Mouse (Mus musculus) thymus, postnatal 36 days (tissue): ENCODE data around the gene Vasp.

ENCODE experiments used
- DNase-seq, 2 experiments: peaks; one replicate each; pipeline ENCODE4 v3.0.0; 2022; ENCODE audit warnings: mixed read lengths in 2 of 2

Vasp gene

DNA sequence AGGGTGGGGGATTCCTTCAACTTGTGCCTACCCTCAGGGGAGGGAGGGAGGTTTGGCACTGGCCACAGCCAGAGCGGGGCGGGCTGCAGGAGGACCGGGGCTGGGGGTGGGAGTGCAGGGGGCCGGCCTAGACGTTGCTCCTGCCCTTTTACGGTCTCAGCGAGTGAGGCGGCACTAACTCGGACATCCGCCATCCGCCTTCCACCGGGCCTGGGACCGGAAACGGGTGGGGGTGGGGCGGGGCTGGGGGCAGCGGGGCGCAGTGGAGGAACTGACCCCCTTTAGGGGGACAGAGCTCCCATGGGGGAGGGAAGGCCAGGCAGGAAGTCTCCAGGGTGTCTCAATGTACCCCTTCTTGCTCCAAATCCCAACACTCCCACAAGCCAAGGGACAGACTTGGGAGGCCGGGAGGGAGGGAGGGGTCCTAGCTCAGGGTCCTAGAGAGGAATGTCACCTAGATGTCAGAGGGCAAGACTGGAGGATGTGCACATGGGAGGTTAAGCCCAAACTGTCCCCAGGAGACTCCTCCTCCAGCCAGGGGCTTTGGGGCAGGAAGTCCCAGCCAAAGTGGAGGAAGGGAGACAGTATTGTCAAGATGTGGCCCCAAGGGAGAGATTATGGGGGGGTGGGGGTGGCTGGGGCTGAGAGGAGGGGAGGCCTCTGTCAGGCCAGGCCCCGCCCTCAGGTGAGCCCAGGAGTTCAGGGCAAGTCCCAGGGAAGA is 1.7 kb downstream of the Vasp start:
- DNase-seq, result peak in 1 of 2 experiments; percentile 44

GRCm38 (mm10) chr7:19268993-19269681 is 2.5 kb downstream of the Vasp start:
- peak in 1 of 2 experiments; percentile 21 for DNase-seq

DNA sequence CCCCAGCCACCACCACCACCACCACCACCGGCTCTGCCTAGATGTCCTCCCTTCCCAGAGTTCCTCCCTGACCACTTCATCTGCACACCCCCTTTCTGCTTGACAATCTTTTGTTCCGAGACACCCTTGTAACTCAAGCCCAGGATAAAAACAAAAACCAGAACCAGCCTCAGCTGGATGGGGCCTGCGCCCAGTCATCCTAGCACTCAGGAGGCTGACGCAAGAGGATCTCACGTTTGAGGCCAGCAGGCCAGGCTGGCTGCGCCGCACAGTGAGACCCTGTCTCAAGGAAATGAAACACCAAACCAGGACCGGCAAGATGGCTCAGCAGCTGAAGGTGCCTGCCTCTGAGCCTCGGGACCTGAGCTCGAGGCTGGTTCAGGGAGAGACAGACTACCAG is 4.6 kb downstream of the Vasp start:
- DNase-seq, result no peak

DNA sequence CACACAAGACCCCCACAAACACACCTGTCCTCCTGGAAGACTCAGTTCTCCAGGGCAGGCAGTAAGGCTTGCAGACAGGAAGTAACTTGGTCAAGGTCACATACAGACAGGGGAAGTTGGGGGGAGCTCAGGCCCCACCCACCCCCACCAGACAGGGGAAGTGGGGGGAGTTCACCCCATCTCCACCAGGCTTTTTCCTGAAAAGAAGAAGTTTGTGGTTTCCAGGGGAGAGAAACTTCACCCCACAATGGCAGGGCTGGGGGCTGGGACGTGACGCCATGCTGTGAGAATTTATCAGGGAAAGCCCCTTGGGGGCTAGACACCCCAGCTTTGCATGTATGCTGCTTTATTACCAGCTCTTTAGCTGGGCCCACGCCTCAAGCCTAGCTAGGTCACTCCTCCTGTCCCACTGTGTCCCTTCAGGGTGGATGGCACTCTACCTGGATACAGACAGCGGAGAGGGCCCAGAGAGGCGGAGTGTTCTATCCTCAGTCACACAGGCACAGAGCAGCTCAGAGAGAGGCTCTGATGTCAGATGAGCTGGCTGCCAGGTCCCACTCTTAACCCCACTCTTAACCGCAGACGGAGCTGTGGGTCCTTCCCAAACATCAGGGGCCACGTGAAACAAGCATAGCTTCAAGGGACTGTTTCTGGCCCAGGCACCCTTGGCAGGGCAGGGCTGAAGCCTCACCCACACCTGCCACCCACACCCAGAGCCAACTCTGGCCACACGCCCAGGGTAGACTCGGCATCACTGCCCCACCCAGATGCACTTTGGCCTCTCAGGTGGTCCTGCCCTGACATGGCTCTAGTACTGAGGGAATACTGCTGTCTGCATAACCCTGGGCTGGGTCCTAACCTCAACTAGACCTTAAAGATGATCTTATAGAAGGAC is 5.4 kb downstream of the Vasp start:
- peak; percentile 48 to 69 for DNase-seq

GRCm38 (mm10) chr7:19265147-19265546 is 6.5 kb downstream of the Vasp start:
- DNase-seq, result no peak

DNA sequence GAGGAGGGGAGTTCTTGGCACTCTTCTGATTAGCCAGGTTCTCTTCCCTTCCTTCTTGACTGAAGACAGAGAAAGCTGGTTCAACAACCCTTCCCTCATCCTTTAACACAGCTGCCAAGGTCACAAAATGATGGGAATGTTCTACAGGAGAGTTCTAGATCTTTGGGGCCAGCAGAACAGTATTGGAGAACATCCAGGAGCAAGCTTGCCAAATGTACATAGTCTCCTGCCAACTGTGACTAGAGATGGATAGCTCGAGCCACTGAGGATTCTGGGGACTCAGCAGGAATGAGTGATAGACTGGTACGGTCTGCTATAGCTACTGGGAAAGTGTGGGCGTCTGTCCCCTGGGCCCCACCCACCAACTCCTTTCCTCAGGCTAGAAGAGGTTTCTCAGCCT is 13.3 kb downstream of the Vasp start:
- no peak for DNase-seq

DNA sequence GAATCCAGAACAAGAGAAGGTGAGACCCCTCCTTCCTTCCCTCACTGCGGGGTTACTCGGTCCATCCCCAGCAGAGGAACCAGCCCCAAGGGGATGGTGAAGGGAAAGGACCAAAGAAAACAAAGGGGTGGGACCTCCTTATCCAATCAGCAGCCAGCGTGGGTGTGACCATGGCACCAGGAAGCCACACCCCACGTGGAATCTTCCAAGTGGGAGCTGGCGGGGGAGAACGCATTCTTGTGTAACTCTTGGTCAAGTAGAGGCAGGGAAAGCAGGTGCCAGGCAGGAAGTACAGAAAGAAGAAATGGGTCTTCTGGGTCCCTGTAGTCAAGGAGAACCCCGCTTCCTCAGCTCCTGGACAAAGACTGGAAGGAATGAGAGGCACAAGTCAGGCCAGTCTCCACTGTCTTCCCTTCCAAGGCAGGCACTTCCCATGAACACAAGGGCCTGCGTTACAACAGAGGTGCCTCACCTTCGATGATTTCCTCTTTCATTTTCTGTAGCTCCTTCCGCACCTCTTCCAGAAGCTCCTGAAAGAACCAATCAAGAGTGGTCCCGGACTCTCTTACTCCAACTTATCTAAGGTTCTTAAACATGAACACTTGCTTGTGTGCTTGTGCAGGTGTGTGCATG is 14.1 kb downstream of the Vasp start:
- DNase-seq, result no peak

- DNase-seq, result no peak
Observed at GRCm38 (mm10) chr7:19256567-19256966, 15.1 kb downstream of the Vasp start.

DNA sequence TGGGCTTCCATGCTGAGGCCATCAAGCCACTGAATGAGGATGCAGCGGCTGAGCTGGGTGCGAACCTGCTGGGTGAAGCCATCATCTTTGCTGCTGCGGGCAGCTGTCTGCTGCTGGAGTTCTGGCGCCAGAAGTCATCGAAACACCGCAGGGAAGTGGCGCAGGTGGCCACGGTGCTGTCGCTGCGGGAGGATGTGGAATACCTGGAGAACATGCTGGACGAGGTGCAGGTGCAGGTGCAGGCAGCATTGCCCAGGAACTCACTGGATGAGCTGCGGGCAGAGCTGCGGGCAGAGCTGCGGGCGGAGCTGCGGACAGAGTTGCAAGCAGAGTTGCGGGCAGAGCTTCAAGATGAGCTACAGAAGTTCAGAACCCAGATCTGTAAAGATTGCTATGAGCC is 16.2 kb downstream of the Vasp start:
- no peak for DNase-seq

DNA sequence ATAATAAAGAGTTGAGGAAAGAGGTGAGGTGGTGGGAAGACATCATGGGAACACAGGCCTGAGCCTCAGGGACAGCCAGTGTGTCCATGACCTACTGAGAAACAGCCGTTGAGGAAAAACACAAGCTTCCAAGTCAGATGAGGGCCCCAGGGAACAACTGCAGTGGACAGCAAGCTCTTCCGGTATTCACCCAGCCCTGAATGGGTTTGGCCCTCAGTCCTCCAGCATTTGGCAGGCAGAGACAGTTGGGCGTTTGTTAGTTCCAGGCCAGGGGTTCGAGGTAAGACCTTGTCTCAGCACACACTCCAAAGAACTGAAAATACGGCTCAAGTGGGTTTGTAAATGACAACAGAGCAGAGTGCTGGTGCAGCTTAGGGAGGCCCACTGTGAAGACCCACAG is 18.2 kb downstream of the Vasp start:
- DNase-seq, result no peak

DNA sequence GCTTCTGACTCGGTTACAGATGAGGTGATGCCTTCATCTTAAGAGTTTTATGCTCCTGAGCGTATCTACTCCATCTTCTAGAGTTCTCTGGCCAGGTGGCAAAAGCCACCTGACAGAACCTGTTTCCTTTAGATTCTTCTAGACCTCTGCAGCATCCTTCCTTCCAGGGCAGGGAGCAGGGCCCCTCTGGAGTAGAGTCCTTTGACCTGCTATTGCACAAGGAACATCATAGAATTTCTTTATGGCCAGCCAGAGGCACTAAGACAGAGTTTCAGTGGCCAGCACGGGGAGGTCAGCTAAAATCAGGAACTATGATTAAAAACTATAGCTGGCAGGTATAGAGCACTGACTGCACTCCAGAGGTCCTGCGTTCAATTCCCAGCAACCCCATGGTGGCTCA is 19.5 kb downstream of the Vasp start:
- no peak for DNase-seq

DNA sequence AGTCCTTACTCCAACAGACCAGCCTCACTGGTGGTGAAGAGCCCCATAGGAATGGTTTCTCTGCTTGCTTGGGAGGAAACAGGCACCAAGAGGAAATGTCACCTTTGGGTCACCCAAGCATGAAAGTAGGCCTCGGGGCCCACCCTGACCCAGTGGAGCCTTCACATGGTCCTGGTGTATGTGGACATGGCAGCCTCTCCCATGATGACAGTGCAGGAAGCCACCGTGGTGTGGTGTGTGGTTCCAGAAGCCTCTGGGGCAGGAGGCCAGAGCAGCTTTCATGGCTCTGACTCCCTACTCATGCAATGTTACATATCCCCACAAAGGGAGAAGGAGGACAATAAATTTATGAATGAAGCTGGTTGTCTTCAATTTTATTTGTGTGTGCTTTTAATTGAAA is 24.1 kb downstream of the Vasp start:
- no peak for DNase-seq

GRCm38 (mm10) chr7:19246855-19247254 is 24.8 kb downstream of the Vasp start:
- DNase-seq, result no peak

DNA sequence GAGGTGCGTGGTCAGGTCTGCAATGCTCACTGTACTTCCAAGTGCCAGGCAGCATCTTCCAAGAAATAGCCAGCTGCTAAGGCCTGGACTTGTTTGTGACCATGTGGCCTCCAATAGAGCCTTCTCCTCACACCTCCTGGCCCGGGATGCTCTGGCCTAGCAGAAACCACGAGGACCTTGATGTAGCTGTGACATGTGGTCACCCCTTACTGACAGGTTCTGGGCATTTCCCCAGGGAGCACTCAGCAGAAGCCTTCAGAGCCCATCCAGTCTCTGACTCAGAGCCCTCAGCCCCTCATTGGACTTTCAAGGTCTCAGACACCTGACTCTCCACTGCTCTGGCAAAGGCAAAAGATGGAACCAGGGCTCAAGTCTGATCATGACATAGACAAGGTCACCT is 26.5 kb downstream of the Vasp start:
- no peak for DNase-seq

DNA sequence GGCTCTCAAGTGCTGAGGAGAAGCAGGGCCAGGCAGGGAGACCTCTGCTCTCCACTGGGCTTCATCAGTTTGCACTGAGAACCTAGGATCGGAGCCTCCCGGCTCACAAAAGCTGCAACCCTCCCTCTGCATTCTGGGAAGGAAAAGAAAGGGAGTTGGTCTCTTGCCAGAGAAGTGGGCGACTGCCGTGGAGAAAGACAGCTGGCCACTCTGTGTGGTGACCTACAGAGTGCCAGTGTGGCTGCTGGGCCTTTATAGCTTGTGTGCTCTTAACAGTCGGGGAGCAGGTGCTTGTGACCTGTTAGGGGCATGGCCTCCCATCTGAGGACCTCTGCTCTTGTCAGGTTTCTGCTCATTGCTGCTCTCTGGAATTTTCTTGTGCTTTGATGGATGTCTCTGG is 27.8 kb downstream of the Vasp start:
- no peak for DNase-seq

GRCm38 (mm10) chr7:19242005-19242404 is 29.6 kb downstream of the Vasp start:
- DNase-seq, result no peak

- no peak for DNase-seq
Observed at GRCm38 (mm10) chr7:19240905-19241463, 30.6 kb downstream of the Vasp start.

GRCm38 (mm10) chr7:19239986-19240385 is 31.6 kb downstream of the Vasp start:
- no peak for DNase-seq

- DNase-seq, result peak; percentile 82 to 88
Observed at GRCm38 (mm10) chr7:19239423-19239822, 32.2 kb downstream of the Vasp start.

DNA sequence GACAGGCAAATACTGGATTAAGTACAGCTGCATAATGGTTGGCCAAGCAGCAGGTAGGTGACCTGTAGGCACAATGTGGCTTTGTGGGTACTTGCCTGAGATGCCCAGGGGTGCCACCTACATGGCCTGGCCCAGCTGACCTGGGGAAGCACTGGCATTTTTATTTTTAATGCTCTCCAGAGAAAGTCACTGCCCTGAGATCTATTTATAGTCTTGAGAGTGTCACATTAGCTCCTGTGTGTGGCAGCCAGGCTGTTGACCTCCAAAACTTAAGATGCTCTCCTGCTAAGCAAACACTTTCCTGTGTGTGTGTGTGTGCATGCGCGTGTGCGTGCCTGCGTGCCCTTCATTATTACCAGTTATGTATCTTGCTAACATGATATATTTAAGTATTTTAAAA is 33.3 kb downstream of the Vasp start:
- no peak for DNase-seq

DNA sequence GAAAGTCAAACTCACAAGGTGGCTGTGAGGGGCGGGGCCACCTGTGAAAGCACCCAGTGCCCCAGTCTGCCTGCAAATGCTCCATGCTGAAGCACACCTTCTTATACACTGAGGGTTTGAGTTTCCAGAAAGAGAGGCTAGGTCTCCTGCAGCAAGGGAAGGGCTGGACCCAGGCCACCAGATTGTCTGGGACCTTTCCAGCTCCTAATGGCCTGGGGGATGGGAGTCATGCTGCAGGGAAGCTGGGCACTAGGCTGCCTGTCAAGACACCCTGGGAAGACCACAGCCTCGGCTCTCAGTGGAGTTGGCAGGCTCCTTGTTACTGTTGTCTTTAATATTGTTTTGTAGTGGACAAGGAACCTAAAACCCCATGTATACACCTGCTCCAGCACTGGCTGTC is 35.2 kb downstream of the Vasp start:
- no peak for DNase-seq

DNA sequence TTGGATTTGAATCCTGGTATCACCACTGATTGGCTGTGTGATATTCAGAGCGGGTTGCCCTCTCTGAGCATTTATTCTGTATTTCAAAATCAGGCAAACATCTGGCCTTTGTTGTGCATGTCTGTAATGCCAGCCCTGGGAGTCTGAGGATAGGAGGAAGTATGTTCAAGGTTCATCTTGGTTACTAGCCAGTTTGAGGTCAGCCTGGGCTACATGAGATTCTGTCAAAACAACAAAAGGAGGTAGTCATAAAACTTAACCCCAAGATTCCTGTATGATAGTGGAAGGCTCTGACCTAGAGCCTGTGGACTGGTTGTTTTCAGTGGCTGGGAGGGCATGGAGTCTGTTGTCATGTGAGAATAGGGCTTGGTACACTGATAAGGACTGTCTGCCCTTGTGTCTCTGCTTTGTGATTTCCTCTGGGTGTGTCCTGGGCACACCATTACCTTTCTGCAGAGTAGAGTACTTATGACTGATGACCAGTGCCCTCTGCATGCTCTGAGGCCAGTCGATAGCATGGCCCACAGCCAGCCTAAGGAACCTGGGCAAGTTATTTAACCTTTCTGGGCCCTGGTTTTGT is 36.4 kb downstream of the Vasp start:
- no peak for DNase-seq
